25 mouse cellular contexts compared by ENCODE assay signal in genomic region chr14:61893786-61894185, GRCm38 (mm10).
"Had no signal": no experiment of that assay in that cellular context is flagged by ENCODE, and none has a peak within 500 bp of the region (broad histone marks: within the 10 kb centered on the region; RNA-seq: fewer than 3 reads in every experiment).

No protein-coding gene starts in this region.

- H3K4me2 ChIP-seq: heart, embryonic 11.5 days; heart, embryonic 13.5 days; heart, embryonic 15.5 days; hindbrain, embryonic 13.5 days; hindbrain, embryonic 15.5 days; kidney, embryonic 15.5 days; limb, embryonic 13.5 days; limb, embryonic 15.5 days had no signal

- H3K9me3 ChIP-seq: heart, embryonic 13.5 days; heart, embryonic 15.5 days; hindbrain, embryonic 13.5 days; hindbrain, embryonic 15.5 days; kidney, embryonic 15.5 days; limb, embryonic 13.5 days; limb, embryonic 15.5 days had no signal

- H3K36me3 ChIP-seq: heart, embryonic 13.5 days; heart, embryonic 15.5 days; hindbrain, embryonic 13.5 days; hindbrain, embryonic 15.5 days; kidney, embryonic 15.5 days; limb, embryonic 13.5 days; limb, embryonic 15.5 days had no signal

- H3K4me3 ChIP-seq: heart, embryonic 13.5 days; heart, embryonic 15.5 days; hindbrain, embryonic 13.5 days; hindbrain, embryonic 15.5 days; kidney, embryonic 15.5 days; limb, embryonic 13.5 days; limb, embryonic 15.5 days had no signal

- H3K27me3 ChIP-seq: hindbrain, embryonic 13.5 days; hindbrain, embryonic 15.5 days; kidney, embryonic 15.5 days; limb, embryonic 13.5 days; limb, embryonic 15.5 days had no signal

- H3K9ac ChIP-seq: forebrain, postnatal 0 days; heart, embryonic 13.5 days; heart, embryonic 15.5 days; hindbrain, embryonic 13.5 days; hindbrain, embryonic 15.5 days; kidney, embryonic 15.5 days; limb, embryonic 13.5 days; limb, embryonic 15.5 days had no signal

- H3K4me1 ChIP-seq: heart, embryonic 13.5 days; heart, embryonic 15.5 days; hindbrain, embryonic 13.5 days; hindbrain, embryonic 15.5 days; kidney, embryonic 15.5 days; limb, embryonic 15.5 days had no signal

- ATAC-seq: forebrain, postnatal 0 days; hindbrain, postnatal 0 days; intestine, embryonic 16.5 days had no signal

- H3K27ac ChIP-seq: heart, embryonic 13.5 days; heart, embryonic 15.5 days; hindbrain, embryonic 13.5 days; hindbrain, embryonic 15.5 days; hindbrain, postnatal 0 days; kidney, embryonic 15.5 days; kidney, postnatal 0 days; limb, embryonic 13.5 days; limb, embryonic 15.5 days had no signal

- DNase-seq: forebrain, postnatal 0 days; gastrocnemius, postnatal 14 days; gastrocnemius, postnatal 36 days; heart, adult 18-20 months; heart, postnatal 14 days; heart, postnatal 36 days; kidney, adult 11 months; kidney, adult 2 months; kidney, adult 9 months; kidney, postnatal 14 days; kidney, postnatal 36 days; layer of hippocampus, adult 9-11 months; layer of hippocampus, postnatal 36 days; left cerebral cortex, postnatal 4 days had no signal
